Mouse (Mus musculus): ENCODE data around the gene Gen1.

The Gen1 gene

DNA sequence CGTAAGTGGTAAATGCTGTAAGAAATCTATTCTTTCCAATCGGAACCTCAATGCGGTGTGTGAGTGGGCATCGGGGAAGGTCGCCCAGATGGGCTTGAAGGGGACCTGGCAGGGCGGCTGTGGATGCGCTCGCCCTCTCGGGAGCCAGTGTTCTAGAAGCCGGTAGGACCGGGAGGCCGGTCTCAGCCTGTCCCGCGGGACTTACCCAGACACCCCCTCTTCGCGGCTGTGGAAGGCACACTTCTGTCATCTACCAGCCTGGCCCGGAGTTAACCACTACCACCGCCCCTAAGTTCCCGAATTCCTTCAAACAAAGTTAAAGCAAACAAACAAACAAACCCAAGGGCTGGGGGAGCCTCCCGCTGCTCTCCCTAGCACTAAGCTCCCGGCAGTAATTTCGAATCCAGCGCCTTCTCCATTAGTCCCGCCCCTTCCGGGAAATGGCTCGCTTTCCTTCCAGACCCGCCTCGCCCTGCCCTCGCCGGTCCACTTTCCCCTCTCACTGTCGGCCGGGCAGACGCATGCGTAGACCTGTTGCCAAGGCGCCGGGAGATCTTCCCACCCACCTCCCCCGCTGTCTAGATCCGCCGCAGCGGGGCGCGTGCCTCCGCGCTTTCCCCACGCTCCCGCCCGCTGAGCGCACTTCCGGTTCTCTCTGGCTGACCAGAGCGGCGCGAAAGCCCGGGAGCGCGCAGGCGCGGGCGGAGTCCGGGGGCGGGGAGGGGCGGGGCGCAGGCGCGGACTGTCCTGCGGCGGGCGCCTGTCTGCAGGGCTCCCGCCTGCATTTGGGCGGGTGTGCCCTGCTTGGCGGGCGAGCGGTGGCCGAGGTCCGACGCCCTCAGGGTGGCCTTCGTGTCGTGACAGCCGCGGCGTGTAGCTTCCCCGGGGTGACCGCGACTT lies at the start of gene Gen1, which contains the start of gene Smc6:
Gen1 (minus strand) TSS at position 420 of the 900 bp plus-strand sequence.
Smc6 (plus strand) TSS at position 505 of the 900 bp plus-strand sequence.
- DNase-seq (ENCODE audit: low spot score), result peak; percentile 93

- no peak for DNase-seq (ENCODE audit: low spot score)
Measured at GRCm38 (mm10) chr12:11313840-11314239, 48.2 kb upstream of the Gen1 start.

DNA sequence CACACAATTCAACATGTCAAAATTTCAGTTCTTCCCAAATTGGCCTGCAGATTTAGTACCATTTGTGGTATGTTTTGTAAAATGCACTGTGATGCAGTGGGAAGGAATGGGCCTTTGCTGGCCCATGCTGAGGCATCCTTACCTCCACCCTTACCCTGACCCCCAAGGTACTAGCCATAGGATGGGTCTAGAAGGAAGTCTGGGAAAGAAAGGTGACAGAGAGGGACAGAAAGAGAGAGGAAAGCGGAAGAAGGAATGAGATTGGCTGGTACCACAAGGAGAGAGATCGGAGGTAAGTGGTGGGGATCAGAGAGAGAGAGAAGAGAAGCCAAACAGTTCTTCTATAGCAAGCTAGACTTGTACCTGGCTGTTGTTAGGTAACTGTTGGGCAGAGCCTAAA lies 45.5 kb upstream of the Gen1 start:
- DNase-seq (ENCODE audit: low spot score), result no peak

DNA sequence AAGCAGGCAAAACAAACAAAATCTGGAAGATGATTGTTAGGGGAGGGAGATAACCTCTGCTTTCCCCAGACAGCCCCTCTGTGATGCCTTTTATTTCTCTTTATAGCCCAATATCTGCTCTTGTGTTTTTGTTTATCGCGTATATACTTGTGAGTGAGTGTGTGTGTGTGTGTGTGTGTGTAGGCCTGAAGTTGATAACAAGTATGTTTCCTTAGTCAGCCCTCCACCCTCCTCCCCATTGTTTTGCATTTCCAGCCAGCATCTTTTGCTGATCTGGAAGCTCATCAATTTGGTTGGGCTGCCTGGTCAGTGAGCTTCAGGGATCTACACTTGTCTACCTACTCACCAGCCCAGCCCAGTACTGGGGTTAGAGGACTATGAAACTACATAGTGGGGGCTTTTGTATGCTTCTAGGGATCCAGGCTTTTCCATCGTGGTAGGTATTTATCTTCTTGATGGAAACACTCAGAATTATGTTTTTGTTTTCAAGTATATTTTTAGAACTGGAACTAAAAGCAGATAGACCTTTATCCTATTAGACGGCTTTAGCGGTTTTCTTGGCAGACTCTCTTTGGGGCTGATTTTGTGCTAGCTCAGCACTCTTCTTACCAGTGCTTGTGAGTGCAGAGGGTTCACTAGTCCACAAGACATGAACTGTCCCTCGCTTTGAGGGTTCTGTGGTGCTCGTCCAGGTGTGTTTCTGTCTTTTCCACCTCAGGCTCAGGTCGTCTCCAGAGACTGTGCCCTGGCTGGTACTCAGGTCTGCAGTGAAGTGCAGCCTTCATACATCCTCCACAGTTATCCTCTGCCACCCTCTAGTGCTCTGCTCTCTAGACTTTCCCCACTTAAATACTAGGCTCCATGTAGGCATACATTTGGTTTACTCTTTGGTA lies 41.4 kb upstream of the Gen1 start:
- no peak for DNase-seq (ENCODE audit: low spot score)

- DNase-seq (ENCODE audit: low spot score), result no peak
Measured at GRCm38 (mm10) chr12:11300858-11301257, 35.3 kb upstream of the Gen1 start.

GRCm38 (mm10) chr12:11286382-11286781 lies 20.8 kb upstream of the Gen1 start:
- no peak for DNase-seq (ENCODE audit: low spot score)

DNA sequence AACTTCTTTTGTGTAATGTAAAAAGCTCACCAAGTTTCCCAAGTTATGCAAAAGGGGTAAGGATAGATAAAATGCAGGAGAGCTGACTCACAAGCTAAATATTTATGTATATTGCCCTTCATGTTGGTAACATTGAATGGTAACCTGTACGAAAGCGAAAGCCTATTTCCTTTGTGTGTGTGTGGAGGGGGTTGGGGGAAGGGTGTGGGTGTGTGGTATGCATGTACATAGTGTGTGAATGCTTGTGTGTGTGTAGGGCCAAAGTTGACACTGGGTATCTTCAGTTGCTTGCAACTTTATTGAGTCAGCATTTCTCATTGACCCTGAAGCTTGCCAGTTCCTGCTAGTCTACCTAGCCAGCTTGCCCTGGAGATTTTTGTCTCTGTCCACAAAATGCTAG lies 16.0 kb upstream of the Gen1 start:
- DNase-seq (ENCODE audit: low spot score), result no peak

DNA sequence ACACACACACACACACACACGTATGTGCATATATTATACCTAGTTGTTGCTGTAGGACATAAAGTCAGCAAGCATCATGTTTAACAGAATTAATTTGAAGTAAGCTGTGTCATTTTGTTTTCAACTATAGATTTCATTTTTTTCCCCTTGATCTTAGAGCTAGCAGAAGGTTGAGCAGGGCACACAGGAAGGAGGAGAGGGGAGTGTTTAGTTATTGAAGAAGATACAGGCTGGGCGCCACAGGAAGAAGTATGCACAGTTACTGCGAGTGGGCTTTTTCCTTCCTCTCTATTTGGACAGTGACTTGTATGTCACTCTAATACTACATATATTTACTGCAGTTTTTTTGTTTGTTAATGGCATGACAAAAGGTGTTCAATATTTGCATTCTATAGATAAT lies 14.3 kb upstream of the Gen1 start:
- no peak for DNase-seq (ENCODE audit: low spot score)

GRCm38 (mm10) chr12:11277207-11277606 lies 11.6 kb upstream of the Gen1 start:
- no peak for DNase-seq (ENCODE audit: low spot score)

DNA sequence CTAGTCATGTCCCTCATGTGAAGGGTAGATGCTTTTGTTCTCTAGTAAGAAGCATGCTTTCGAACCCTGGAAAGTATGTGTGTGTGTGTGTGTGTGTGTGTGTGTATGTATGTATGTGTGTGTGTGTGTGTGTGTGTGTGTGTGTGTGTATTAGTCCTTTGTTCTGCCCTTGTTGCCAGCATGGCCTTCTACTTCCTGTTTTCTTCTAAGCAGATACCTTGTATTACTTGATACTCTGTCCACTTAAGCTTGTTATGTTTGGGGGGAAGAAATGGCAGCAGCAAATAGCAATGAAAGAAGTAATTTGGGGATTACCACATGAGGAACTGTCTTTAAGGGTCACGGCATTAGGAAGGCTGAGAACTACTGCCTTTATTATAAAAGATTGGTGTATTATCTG lies 11.0 kb upstream of the Gen1 start:
- no peak for DNase-seq (ENCODE audit: low spot score)

DNA sequence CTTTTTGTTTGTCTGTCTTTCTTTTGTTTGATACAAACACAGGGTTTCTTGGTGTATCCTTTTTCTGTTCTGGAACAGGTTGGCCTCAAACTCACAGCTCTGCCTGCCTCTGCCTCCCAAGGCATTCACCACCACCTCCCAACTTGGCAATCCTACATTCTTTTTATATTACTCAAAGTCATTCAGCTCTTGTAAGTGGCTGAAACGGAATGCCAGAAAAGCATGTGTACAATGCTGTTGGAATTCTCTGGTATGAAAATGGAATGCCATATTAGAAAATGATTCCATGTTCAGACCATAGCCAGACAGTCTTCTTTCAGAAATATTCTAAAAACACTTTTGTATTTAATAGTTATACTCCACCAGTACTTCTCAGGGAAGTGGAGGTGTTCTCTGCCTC lies 7.6 kb upstream of the Gen1 start:
- no peak for DNase-seq (ENCODE audit: low spot score)

- no peak for DNase-seq (ENCODE audit: low spot score)
Measured at GRCm38 (mm10) chr12:11272568-11272967, 7.0 kb upstream of the Gen1 start.

- no peak for DNase-seq (ENCODE audit: low spot score)
Measured at GRCm38 (mm10) chr12:11267030-11267429, 1.4 kb upstream of the Gen1 start.

- DNase-seq (ENCODE audit: low spot score), result peak; percentile 41
Measured at GRCm38 (mm10) chr12:11266282-11266985, 833 bp upstream of the Gen1 start.

DNA sequence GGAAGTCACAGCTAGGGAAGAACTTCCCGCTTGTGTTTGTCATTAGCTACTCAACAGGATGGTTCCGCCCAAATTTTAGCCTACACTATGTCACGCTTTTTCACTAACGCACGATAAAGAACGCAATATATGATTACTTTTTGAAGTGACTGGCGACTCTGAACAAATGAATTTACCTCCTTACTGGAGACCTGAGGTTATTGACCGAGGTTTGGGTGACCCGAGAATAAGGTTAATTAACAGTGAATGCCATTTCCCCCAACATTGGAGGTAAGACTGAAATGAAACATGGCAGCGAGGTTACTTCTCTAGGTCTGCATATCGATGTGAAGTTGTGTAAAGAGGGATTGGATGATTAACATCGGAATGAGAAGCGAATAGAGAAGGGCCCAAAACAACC lies 706 bp downstream of the Gen1 start:
- DNase-seq (ENCODE audit: low spot score), result no peak

GRCm38 (mm10) chr12:11250322-11250721 lies 15.3 kb downstream of the Gen1 start:
- DNase-seq (ENCODE audit: low spot score), result no peak

- no peak for DNase-seq (ENCODE audit: low spot score)
Measured at GRCm38 (mm10) chr12:11247460-11247859, 18.1 kb downstream of the Gen1 start.

GRCm38 (mm10) chr12:11235996-11236395 lies 29.6 kb downstream of the Gen1 start:
- no peak for DNase-seq (ENCODE audit: low spot score)

GRCm38 (mm10) chr12:11230267-11230666 lies 35.3 kb downstream of the Gen1 start:
- DNase-seq (ENCODE audit: low spot score), result no peak

DNA sequence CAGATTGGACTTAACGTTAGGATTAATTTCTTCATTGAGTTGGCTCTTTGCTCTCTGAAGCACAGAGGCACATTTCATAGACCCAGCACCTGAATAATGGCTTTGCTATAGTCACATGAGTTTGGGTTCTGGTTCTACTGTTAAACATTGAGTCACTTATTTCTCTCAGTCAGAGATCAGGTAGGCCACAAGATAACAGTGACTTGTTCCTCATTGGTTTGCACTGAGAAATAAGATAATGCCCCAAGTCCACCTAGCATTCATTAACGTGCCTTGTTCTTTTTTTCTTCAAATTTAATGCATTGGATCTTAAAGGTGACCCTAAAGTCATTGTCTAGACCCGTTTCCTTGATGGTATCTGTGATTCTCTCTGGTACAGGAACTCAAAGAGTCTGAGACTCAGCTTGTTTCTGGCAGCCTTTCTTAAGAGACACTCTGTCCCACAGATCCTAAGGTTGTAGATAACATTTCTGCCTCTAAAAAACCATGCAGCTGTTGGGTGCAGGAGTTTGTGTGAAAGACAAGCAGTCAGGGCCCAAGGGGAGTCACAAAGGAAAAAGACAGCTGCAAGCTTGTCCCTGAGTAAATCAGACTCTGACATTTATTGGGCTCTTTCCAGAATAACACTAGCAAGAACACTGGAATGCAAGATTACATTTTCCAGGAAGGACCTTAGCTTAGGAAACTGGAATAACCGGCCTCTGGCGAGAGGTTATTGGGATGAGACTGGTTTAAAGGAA lies 38.9 kb downstream of the Gen1 start:
- no peak for DNase-seq (ENCODE audit: low spot score)

DNA sequence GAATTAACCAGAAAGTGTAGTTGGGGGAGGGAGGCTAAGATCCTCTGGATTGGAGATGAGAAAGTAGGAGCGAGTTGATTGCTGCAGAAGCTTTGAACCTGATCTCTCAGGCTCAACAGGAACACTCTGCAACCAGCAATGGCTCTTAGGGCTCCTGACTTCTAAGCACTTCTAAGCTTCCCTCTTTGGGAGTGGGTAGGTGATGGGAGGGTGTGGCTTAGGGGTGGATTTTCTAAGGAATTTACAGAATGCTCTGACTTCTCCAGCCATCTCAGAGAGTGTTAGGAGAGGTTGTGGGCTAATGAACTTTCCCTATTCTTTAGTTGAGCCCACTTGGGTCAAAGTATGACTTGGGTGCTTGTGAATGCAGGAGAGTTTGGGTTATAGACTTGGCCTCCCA lies 39.5 kb downstream of the Gen1 start:
- no peak for DNase-seq (ENCODE audit: low spot score)

DNA sequence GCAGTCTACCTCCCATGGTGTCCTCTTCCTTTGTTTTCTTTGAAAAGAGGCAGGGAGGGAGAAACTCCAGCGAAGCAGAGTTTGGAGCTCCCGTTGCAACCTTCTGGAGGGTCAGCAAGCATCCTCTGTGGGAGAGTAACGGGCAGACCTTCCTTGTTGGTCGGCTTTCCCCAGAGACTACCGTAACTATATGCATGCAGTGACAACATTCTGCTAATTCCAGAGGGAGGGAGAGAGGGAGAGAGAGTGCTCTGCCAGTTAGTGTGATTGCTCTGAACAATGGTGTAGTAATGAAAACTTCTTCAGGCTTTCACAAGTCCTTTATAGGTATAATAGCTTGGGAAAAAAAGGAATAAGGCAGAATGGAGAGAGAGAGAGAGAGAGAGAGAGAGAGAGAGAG lies 40.9 kb downstream of the Gen1 start:
- DNase-seq (ENCODE audit: low spot score), result no peak
